Mouse (Mus musculus): ENCODE results near the gene Gm20388. TPM values are rescaled to one million over a fixed set of nuclear protein-coding genes. Genes with fewer than 3 reads are reported as not detected.
"Not testable (repeated sequence)": the region's sequence is repeated elsewhere in the genome, so short reads cannot be mapped to it uniquely, and the experiment has no call there.

Gene Gm20388
- polyA plus RNA-seq, 1 experiment from 2014 or later = 3.6 TPM

- no peak overlapping the region for H3K27ac ChIP-seq (replicated peaks)
- WGBS = 88% methylated on average over 25 of the region's 25 CpGs
- H3K9me3 ChIP-seq = no peaks in the 10 kb centered on the region
- no peak overlapping the region for H3K4me3 ChIP-seq
- DNase-seq (ENCODE audit: low spot score) = no peak
- no peaks in the 10 kb centered on the region for H3K27me3 ChIP-seq (replicated peaks; ENCODE audit: low read depth, poor library complexity, severe bottlenecking)
- peaks cover 29% of the 10 kb centered on the region for H3K4me1 ChIP-seq
- H3K36me3 ChIP-seq (replicated peaks) = peaks cover 17% of the 10 kb centered on the region
These were observed 2654.0 kb downstream of the Gm20388 start for GRCm38 (mm10) chr8:122564363-122565352.

DNA sequence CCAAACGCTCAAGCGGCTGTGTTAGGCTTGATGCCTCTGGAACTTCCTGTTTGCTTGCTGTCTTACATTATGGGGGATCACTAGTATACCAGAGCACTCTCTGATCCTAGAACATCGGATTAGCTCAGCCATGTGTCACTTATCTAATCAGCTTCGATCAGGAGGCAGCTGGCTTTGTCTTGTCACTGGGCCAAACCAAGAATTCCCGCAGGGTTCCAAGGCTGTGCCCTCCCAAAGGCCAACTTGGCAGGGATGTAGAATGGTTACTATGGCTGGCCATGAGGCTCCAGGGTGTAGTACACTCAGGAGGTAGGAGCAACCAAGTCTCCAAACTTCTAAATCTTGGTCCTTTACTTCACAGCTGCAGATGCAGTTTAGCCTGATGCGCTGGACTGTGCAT lies 2656.1 kb downstream of the Gm20388 start:
- peaks cover 38% of the 10 kb centered on the region for H3K36me3 ChIP-seq (replicated peaks)
- peaks cover 38% of the 10 kb centered on the region for H3K4me1 ChIP-seq
- peak overlapping the region; percentile 82 for H3K4me3 ChIP-seq
- peak overlapping the region; percentile 96 for H3K27ac ChIP-seq (replicated peaks)
- H3K27me3 ChIP-seq (replicated peaks; ENCODE audit: low read depth, poor library complexity, severe bottlenecking) = no peaks in the 10 kb centered on the region
- 40% methylated on average over 6 of the region's 6 CpGs for WGBS
- DNase-seq (ENCODE audit: low spot score) = no peak
- H3K9me3 ChIP-seq = no peaks in the 10 kb centered on the region

DNA sequence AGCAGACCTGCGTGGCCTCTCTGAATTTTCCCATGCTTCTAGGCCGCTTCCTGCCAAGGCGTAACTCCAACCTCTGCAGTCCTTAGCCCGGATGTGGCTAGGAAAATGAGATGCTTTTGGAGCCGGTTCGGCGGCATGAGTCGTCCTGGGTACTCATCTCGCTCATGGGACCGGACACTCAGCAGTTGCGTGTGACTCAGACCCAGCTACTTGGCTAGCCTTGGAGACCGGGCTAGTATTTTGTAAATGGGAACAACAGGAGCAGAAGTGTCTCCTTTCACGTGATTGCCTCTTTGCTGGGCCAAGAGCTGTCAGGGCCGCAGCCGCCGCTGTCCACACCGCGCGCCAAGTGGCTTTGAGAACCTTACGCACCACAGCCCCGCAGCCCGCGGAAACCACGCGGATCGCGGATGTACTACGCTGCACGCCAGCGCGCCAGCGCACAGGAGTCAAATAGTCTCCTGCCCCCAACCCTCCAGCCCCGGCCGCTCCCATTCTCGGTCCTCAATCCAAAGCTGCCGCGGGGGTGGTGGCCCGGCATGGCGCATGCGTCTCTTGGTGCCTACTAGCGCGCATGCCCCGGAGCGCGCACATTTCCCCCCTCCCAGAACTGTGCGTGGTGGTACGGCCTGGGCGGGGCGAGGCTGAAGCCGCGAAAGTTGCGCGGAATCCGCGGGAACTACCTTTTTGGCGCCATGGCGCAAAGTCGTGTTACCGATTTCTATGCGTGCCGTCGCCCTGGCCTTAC lies 2656.9 kb downstream of the Gm20388 start, which contains the start of gene Cdt1:
Gene Cdt1 (plus strand): TSS at position 655 of the 748 bp plus-strand sequence.
- no peaks in the 10 kb centered on the region for H3K27me3 ChIP-seq (replicated peaks; ENCODE audit: low read depth, poor library complexity, severe bottlenecking)
- H3K9me3 ChIP-seq = no peaks in the 10 kb centered on the region
- peak within 1 kb of the TSS; percentile 82 for H3K4me3 ChIP-seq
- peak; percentile 98 for DNase-seq (ENCODE audit: low spot score)
- peaks cover 42% of the 10 kb centered on the region for H3K4me1 ChIP-seq
- H3K36me3 ChIP-seq (replicated peaks) = peaks cover 46% of the 10 kb centered on the region
- peak within 1 kb of the TSS; percentile 96 for H3K27ac ChIP-seq (replicated peaks)
- under 1% methylated on average over 62 of the region's 62 CpGs for WGBS

DNA sequence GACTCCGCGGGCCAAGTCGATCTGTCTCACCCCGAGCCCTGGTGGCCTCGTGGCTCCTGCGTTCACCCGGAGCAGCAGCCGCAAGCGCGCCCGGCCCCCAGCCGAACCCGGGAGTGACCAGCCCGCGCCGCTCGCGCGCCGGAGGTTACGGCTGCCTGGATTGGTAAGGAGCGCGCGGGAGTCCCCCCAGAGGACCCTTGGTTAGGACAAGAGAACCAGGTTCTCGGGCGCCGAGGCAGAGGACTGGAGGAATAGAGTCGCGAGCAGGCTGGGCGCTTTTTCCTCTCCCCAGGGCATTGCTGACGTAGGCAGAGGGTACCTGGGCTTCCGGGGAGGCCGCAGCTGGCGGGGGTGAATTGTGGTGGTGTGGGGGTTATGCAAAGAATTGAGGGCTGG lies 2657.5 kb downstream of the Gm20388 start:
- H3K27ac ChIP-seq (replicated peaks) = peak overlapping the region; percentile 96
- no peaks in the 10 kb centered on the region for H3K9me3 ChIP-seq
- peak overlapping the region; percentile 82 for H3K4me3 ChIP-seq
- no peak for DNase-seq (ENCODE audit: low spot score)
- peaks cover 52% of the 10 kb centered on the region for H3K36me3 ChIP-seq (replicated peaks)
- H3K27me3 ChIP-seq (replicated peaks; ENCODE audit: low read depth, poor library complexity, severe bottlenecking) = no peaks in the 10 kb centered on the region
- WGBS = under 1% methylated on average over 34 of the region's 34 CpGs
- peaks cover 46% of the 10 kb centered on the region for H3K4me1 ChIP-seq

DNA sequence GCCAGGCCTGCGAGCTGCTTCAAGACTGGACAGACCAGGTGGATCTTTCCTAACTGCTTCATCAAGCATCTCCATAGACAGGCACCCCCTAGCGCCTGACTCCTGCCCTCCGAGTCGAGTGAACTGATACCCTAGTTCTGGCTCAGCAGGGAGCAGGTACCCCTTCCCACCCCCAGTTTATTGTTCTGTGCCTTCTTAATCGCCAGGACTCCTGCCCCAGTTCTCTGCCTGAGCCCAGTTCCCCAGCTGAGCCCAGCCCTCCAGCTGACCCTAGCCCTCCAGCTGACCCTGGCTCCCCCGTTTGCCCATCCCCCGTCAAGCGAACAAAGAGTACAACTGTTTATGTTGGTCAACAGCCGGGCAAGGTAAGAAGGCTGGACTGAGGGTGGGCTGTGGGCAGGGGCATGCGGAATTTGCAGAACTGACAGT lies 2658.3 kb downstream of the Gm20388 start:
- H3K9me3 ChIP-seq = no peaks in the 10 kb centered on the region
- DNase-seq (ENCODE audit: low spot score) = peak; percentile 57
- no peaks in the 10 kb centered on the region for H3K27me3 ChIP-seq (replicated peaks; ENCODE audit: low read depth, poor library complexity, severe bottlenecking)
- H3K4me3 ChIP-seq = peak overlapping the region; percentile 82
- H3K4me1 ChIP-seq = peaks cover 53% of the 10 kb centered on the region
- H3K36me3 ChIP-seq (replicated peaks) = peaks cover 60% of the 10 kb centered on the region
- peak overlapping the region; percentile 96 for H3K27ac ChIP-seq (replicated peaks)
- WGBS = 7% methylated on average over 10 of the region's 10 CpGs

GRCm38 (mm10) chr8:122569329-122569728 lies 2658.7 kb downstream of the Gm20388 start:
- peak overlapping the region; percentile 82 for H3K4me3 ChIP-seq
- H3K36me3 ChIP-seq (replicated peaks) = peaks cover 64% of the 10 kb centered on the region
- H3K9me3 ChIP-seq = no peaks in the 10 kb centered on the region
- WGBS = 68% methylated on average over 9 of the region's 9 CpGs
- no peak for DNase-seq (ENCODE audit: low spot score)
- peaks cover 57% of the 10 kb centered on the region for H3K4me1 ChIP-seq
- peak overlapping the region; percentile 96 for H3K27ac ChIP-seq (replicated peaks)
- H3K27me3 ChIP-seq (replicated peaks; ENCODE audit: low read depth, poor library complexity, severe bottlenecking) = no peaks in the 10 kb centered on the region

DNA sequence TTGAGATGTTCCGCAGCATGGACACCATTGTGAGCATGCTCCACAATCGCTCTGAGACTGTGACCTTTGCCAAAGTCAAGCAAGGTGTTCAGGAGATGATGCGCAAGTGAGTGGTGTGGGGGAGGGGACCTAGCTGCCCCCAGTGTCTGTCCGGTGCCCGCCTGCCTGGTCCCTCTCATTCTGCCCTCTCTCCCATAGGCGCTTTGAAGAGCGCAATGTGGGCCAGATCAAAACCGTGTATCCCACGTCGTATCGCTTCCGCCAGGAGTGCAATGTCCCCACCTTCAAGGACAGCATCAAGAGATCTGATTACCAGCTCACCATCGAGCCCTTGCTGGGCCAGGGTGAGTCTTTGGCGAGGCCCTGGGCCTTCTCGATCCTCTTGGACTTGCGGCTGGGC lies 2659.4 kb downstream of the Gm20388 start:
- no peaks in the 10 kb centered on the region for H3K9me3 ChIP-seq
- H3K27me3 ChIP-seq (replicated peaks; ENCODE audit: low read depth, poor library complexity, severe bottlenecking) = no peaks in the 10 kb centered on the region
- H3K27ac ChIP-seq (replicated peaks) = no peak overlapping the region
- DNase-seq (ENCODE audit: low spot score) = no peak
- 96% methylated on average over 16 of the region's 16 CpGs for WGBS
- H3K36me3 ChIP-seq (replicated peaks) = peaks cover 64% of the 10 kb centered on the region
- peak overlapping the region; percentile 82 for H3K4me3 ChIP-seq
- peaks cover 63% of the 10 kb centered on the region for H3K4me1 ChIP-seq

DNA sequence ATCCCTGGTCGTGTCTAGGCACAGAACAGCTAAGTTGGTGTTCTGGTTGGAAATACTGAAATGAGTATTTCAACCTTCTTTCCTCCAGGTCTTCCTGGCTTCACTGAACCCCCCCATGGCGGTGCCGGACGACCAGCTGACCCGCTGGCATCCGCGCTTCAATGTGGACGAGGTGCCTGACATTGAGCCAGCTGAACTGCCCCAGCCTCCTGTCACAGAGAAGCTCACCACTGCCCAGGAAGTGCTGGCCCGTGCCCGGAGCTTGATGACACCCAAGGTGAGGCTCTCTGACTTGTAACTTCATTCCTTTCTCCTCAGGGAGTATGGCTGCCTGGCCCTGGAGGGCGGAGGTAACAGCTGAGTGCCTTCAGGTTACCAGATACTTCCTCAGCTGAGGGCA lies 2660.5 kb downstream of the Gm20388 start:
- H3K27ac ChIP-seq (replicated peaks) = no peak overlapping the region
- no peaks in the 10 kb centered on the region for H3K27me3 ChIP-seq (replicated peaks; ENCODE audit: low read depth, poor library complexity, severe bottlenecking)
- no peak for DNase-seq (ENCODE audit: low spot score)
- H3K4me3 ChIP-seq = 0 out of 2 replicates have a peak overlapping the region, but pooled peaks have one; percentile 1
- H3K9me3 ChIP-seq = no peaks in the 10 kb centered on the region
- peaks cover 75% of the 10 kb centered on the region for H3K4me1 ChIP-seq
- WGBS = 93% methylated on average over 11 of the region's 11 CpGs
- peaks cover 67% of the 10 kb centered on the region for H3K36me3 ChIP-seq (replicated peaks)

GRCm38 (mm10) chr8:122571750-122572267 lies 2661.2 kb downstream of the Gm20388 start:
- peaks cover 67% of the 10 kb centered on the region for H3K36me3 ChIP-seq (replicated peaks)
- no peak overlapping the region for H3K4me3 ChIP-seq
- H3K27me3 ChIP-seq (replicated peaks; ENCODE audit: low read depth, poor library complexity, severe bottlenecking) = no peaks in the 10 kb centered on the region
- WGBS = 93% methylated on average over 17 of the region's 17 CpGs
- peaks cover 75% of the 10 kb centered on the region for H3K4me1 ChIP-seq
- H3K27ac ChIP-seq (replicated peaks) = no peak overlapping the region
- no peak for DNase-seq (ENCODE audit: low spot score)
- H3K9me3 ChIP-seq = no peaks in the 10 kb centered on the region

- 91% methylated on average over 3 of the region's 3 CpGs for WGBS
- Histone ChIP-seq H3K27me3 (replicated peaks; ENCODE audit: low read depth, poor library complexity, severe bottlenecking) (no peaks in the 10 kb centered on the region), H3K36me3 (replicated peaks) (peaks cover 67% of the 10 kb centered on the region), H3K27ac (replicated peaks) (no peak overlapping the region), H3K4me3 (no peak overlapping the region), H3K9me3 (no peaks in the 10 kb centered on the region), H3K4me1 (peaks cover 75% of the 10 kb centered on the region)
- DNase-seq (ENCODE audit: low spot score) = no peak
These were observed 2662.1 kb downstream of the Gm20388 start for GRCm38 (mm10) chr8:122572751-122573150.

- not testable (repeated sequence) for H3K4me3 ChIP-seq; H3K27me3 ChIP-seq (replicated peaks; ENCODE audit: low read depth, poor library complexity, severe bottlenecking); H3K9me3 ChIP-seq; DNase-seq (ENCODE audit: low spot score); H3K27ac ChIP-seq (replicated peaks)
- Histone ChIP-seq H3K36me3 (replicated peaks) (peaks cover 67% of the 10 kb centered on the region), H3K4me1 (peaks cover 74% of the 10 kb centered on the region)
- 49% methylated on average over 4 of the region's 4 CpGs for WGBS
These were observed 2662.5 kb downstream of the Gm20388 start for GRCm38 (mm10) chr8:122573176-122573575.

GRCm38 (mm10) chr8:122573577-122573976 lies 2662.9 kb downstream of the Gm20388 start:
- Histone ChIP-seq H3K4me1 (peaks cover 76% of the 10 kb centered on the region), H3K36me3 (replicated peaks) (peaks cover 67% of the 10 kb centered on the region), H3K27me3 (replicated peaks; ENCODE audit: low read depth, poor library complexity, severe bottlenecking) (no peaks in the 10 kb centered on the region), H3K9me3 (no peaks in the 10 kb centered on the region), H3K27ac (replicated peaks) (no peak overlapping the region; the same call in 1 of the 2 replicates), H3K4me3 (no peak overlapping the region)
- no peak for DNase-seq (ENCODE audit: low spot score)
- 67% methylated on average over 9 of the region's 9 CpGs for WGBS

Measured in embryonic facial prominence, embryonic 10.5 days (tissue).